Comparison of ENCODE assay signal across 25 mouse cellular contexts in genomic region chr17:5039826-5040225, GRCm38 (mm10).
"Had no signal": no experiment of that assay in that cellular context is flagged by ENCODE, and none has a peak within 500 bp of the region (broad histone marks: within the 10 kb centered on the region; RNA-seq: fewer than 3 reads in every experiment).

No protein-coding gene starts in this region.

- H3K4me3 ChIP-seq: heart, adult 2 months; heart, embryonic 10.5 days; heart, embryonic 12.5 days; heart, embryonic 15.5 days; hindbrain, embryonic 13.5 days; hindbrain, embryonic 15.5 days; limb, embryonic 13.5 days; limb, embryonic 15.5 days; liver, embryonic 12.5 days had no signal

- H3K9me3 ChIP-seq: heart, embryonic 10.5 days; heart, embryonic 12.5 days; heart, embryonic 15.5 days; hindbrain, embryonic 13.5 days; hindbrain, embryonic 15.5 days; limb, embryonic 13.5 days; limb, embryonic 15.5 days; liver, embryonic 12.5 days had no signal

- ATAC-seq: hindbrain, postnatal 0 days; intestine, embryonic 16.5 days; liver, embryonic 12.5 days had no signal

- H3K9ac ChIP-seq: heart, embryonic 12.5 days; heart, embryonic 15.5 days; hindbrain, embryonic 13.5 days; hindbrain, embryonic 15.5 days; limb, embryonic 13.5 days; limb, embryonic 15.5 days; liver, embryonic 12.5 days; liver, embryonic 14.5 days had no signal

- H3K4me2 ChIP-seq: heart, embryonic 12.5 days; heart, embryonic 15.5 days; hindbrain, embryonic 13.5 days; hindbrain, embryonic 15.5 days; limb, embryonic 13.5 days; limb, embryonic 15.5 days; liver, embryonic 12.5 days had no signal

- H3K27me3 ChIP-seq: heart, embryonic 12.5 days; heart, embryonic 15.5 days; hindbrain, embryonic 13.5 days; hindbrain, embryonic 15.5 days; limb, embryonic 13.5 days; limb, embryonic 15.5 days; liver, embryonic 12.5 days had no signal

- DNase-seq: gastrocnemius, postnatal 10 days; gastrocnemius, postnatal 25 days; heart, adult 11 months; heart, adult 2 months; heart, postnatal 14 days; heart, postnatal 36 days; kidney, adult 11 months; kidney, adult 8-10 months; kidney, postnatal 14 days; kidney, postnatal 36 days; layer of hippocampus, adult 9-11 months; layer of hippocampus, postnatal 36 days; left cerebral cortex, postnatal 4 days; lung, adult 18-20 months had no signal

- H3K36me3 ChIP-seq: hindbrain, embryonic 15.5 days had no signal

- H3K27ac ChIP-seq: heart, adult 2 months; heart, embryonic 10.5 days; heart, embryonic 15.5 days; hindbrain, embryonic 13.5 days; hindbrain, embryonic 15.5 days; hindbrain, postnatal 0 days; limb, embryonic 13.5 days; limb, embryonic 15.5 days; liver, embryonic 12.5 days; liver, embryonic 14.5 days had no signal
